Mouse (Mus musculus): ENCODE measurements around the gene Slc12a8.

The Slc12a8 gene

GRCm38 (mm10) chr16:33581661-33582099 lies 64.6 kb downstream of the Slc12a8 start:
- in situ Hi-C loops (cut with MboI; ENCODE audit: unreplicated experiment in 2 of 2): no loop called here

DNA sequence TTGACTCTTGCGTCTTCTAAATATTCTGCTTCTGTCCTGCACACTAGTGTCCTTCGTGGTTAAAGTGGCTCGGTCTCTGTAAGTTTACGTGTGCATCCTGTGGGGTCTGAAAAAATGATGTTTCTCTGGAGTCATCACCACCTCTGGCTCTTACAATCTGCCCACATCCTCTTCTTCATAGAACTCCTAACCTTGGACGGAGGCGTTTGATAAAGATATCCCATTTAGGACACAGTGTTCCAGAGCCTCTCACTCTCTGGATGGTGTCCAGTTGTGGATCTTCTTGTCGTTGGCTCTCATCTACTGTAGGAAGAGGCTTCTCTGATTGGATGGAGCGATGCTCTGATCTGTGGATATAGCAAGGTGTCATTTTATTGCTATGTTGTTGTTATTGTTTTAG lies 65.4 kb downstream of the Slc12a8 start:
- in situ Hi-C loops (cut with MboI; ENCODE audit: unreplicated experiment in 2 of 2): no loop called here

- in situ Hi-C loops (cut with MboI; ENCODE audit: unreplicated experiment in 2 of 2): no loop called here
Measured at GRCm38 (mm10) chr16:33583333-33583732, 66.2 kb downstream of the Slc12a8 start.

GRCm38 (mm10) chr16:33583881-33584454 lies 66.8 kb downstream of the Slc12a8 start:
- in situ Hi-C loops (cut with MboI; ENCODE audit: unreplicated experiment in 2 of 2): no loop called here

GRCm38 (mm10) chr16:33584455-33585082 lies 67.4 kb downstream of the Slc12a8 start:
- in situ Hi-C loops (cut with MboI; ENCODE audit: unreplicated experiment in 2 of 2): no loop called here

DNA sequence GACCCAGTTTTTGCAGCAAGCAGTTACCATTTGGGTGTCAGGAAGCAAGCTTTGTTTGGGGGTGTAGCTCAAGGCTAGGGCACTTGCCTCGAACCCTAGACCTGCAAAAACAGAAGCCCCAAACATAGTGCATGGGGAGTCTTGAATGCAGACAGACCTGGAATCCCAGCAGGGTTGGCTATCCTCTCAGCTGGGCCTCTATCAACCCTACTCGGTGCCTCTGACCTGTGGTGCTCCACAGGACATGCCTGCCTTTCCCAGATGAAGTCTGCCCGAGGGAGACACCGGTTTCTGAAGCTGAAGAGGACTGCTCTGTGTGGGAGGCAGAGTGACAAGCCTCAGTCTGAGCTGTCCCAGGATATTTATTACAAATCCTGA lies 67.9 kb downstream of the Slc12a8 start:
- in situ Hi-C loops (cut with MboI; ENCODE audit: unreplicated experiment in 2 of 2): no loop called here

GRCm38 (mm10) chr16:33587283-33588127 lies 70.4 kb downstream of the Slc12a8 start:
- in situ Hi-C loops (cut with MboI; ENCODE audit: unreplicated experiment in 2 of 2): no loop called here

DNA sequence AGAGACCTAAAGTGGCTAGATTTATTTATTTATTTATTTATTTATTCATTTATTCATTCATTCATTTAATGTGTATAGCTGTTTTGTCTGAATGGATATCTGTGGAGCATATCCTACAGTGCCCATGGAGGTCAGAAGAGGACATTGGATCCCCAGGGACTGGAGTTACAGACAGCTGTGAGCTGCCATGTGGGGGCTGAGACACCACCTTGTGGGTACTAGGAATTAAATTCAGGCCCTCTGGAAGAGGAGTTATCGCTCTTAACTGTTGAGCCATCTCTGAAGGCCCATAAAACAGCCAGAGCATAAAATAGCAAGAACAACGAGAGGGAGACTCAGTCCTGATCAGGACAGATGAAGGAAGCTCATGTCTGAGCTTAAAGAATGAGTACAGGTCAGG lies 71.7 kb downstream of the Slc12a8 start:
- in situ Hi-C loops (cut with MboI; ENCODE audit: unreplicated experiment in 2 of 2): no loop called here

- in situ Hi-C loops (cut with MboI; ENCODE audit: unreplicated experiment in 2 of 2): loop anchor here in 1 of 2 experiments (10.0 kb wide), 1 partner anchor 214 kb away; no protein-coding TSS in a partner anchor
Measured at GRCm38 (mm10) chr16:33590438-33590837, 73.3 kb downstream of the Slc12a8 start.

- in situ Hi-C loops (cut with MboI; ENCODE audit: unreplicated experiment in 2 of 2): loop anchor here in 1 of 2 experiments (10.0 kb wide), 1 partner anchor 213 kb away; no protein-coding TSS in a partner anchor
Measured at GRCm38 (mm10) chr16:33591390-33592067, 74.4 kb downstream of the Slc12a8 start.

- in situ Hi-C loops (cut with MboI; ENCODE audit: unreplicated experiment in 2 of 2): loop anchor here in 1 of 2 experiments (10.0 kb wide), 1 partner anchor 213 kb away; no protein-coding TSS in a partner anchor
Measured at GRCm38 (mm10) chr16:33592286-33592685, 75.2 kb downstream of the Slc12a8 start.

GRCm38 (mm10) chr16:33593467-33593866 lies 76.3 kb downstream of the Slc12a8 start:
- in situ Hi-C loops (cut with MboI; ENCODE audit: unreplicated experiment in 2 of 2): loop anchor here in 1 of 2 experiments (10.0 kb wide), 1 partner anchor 211 kb away; no protein-coding TSS in a partner anchor

DNA sequence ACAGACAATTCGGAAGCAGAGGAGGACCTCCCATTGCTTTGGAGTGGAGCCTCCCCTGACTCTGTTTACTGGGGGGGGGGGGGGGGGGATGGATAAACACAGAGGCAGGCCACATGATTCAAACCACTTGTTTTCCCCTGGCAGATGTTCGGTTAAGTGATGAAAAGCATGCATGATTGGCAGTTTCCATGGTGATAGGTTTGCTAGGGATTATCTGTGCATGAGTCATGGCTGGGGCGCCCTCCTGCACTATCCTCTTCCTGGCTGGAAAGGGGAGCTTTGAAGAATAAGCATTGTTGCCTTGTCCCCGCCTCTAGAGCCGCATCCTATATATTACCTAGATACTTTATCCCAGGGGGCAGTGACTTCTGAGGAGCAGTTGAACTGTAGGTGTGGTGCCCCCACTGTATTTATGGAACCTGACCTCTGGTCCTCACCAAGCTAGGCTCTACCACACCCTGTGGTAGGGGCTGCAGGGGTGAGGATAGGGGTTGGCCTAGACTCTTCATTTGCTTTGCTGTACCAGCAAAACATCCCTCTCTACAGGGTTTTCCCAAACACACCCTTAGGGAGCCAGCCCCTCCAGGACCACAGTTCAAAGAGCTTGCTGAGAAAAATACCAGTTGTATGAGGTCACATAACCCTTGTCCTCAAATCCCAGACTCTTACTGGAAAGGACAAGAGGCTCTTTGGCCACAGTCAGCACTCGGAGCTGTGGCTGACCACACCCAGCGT lies 77.1 kb downstream of the Slc12a8 start:
- in situ Hi-C loops (cut with MboI; ENCODE audit: unreplicated experiment in 2 of 2): loop anchor here in 1 of 2 experiments (10.0 kb wide), 1 partner anchor 211 kb away; no protein-coding TSS in a partner anchor

- in situ Hi-C loops (cut with MboI; ENCODE audit: unreplicated experiment in 2 of 2): loop anchor here (5.0 to 10.0 kb wide), 2 partner anchors 142 to 209 kb away; no protein-coding TSS in a partner anchor
Measured at GRCm38 (mm10) chr16:33595235-33595769, 78.2 kb downstream of the Slc12a8 start.

- in situ Hi-C loops (cut with MboI; ENCODE audit: unreplicated experiment in 2 of 2): loop anchor here (5.0 to 10.0 kb wide), 2 partner anchors 141 to 209 kb away; no protein-coding TSS in a partner anchor
Measured at GRCm38 (mm10) chr16:33596213-33596612, 79.1 kb downstream of the Slc12a8 start.

DNA sequence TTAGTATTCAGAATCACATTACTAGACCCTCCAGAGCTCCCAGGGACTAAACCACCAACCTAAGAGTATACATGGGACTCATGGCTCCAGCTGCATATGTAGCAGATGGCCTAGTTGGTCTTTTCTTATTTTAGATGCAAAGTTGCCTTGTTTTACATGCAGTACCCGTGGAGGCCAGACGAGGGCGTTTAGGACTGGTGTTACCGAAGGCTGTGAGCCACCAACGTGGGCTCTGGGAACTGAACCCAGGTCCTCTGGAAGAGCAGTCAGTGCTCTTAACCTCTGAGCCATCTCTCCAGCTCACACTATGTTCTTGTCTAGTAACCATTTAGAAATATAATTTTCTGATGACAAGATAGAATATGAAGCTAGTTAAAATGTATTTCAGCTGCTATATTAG lies 83.1 kb downstream of the Slc12a8 start:
- in situ Hi-C loops (cut with MboI; ENCODE audit: unreplicated experiment in 2 of 2): no loop called here

GRCm38 (mm10) chr16:33601299-33601698 lies 84.2 kb downstream of the Slc12a8 start:
- in situ Hi-C loops (cut with MboI; ENCODE audit: unreplicated experiment in 2 of 2): no loop called here

GRCm38 (mm10) chr16:33605647-33606596 lies 88.8 kb downstream of the Slc12a8 start:
- in situ Hi-C loops (cut with MboI; ENCODE audit: unreplicated experiment in 2 of 2): no loop called here
